Mouse (Mus musculus) cerebellum, adult (tissue): Measurements from ENCODE around the gene Ccn1.

ENCODE experiments used
- ATAC-seq: cut with Nextera tagmentation; 2 replicates; pipeline ENCODE4 v1.9.2; 2017; ENCODE audit warnings: mild to moderate bottlenecking, moderate library complexity, mixed read lengths; ENCODE audit not compliant: insufficient number of reproducible peaks, low FRiP score, low TSS enrichment

Ccn1 gene

DNA sequence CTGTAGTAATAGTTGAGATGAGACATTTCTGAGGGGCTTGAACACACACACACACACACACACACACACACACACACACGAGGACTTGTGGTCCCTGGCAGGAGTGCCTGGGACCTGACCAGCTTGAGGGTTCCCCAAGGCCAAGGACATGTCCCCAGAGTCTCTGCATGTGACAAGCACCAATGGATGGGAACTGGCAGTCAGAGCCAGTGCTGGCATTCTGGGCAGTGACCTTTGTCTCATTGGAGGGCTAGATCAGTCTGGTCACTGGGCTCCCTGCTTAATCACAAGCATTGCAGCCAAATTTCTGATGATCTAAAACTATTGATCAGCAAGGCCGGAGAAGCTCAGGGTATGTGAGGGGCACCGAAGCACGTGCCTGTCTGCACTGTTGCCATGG is 25.0 kb downstream of the Ccn1 start:
- ATAC-seq = no peak

DNA sequence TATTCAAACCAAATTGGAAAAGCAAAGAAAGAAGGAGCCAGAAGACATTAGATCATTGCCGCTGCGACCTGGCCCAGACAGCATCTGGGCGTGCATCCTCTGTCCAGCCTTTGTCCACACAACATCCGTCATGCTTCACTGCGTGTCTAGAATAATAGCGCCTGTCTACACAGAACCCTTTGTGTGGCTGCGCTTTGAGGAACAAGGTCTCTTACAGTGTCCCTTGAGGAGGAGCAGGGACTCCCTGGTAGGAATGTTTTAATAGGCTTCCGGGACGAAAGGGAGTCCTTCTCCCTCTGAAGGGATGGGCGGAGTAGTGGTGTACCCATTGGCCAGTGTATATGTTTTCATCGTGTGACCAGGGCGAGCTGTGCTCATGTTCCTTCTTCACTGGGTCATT is 26.7 kb downstream of the Ccn1 start:
- no peak for ATAC-seq

DNA sequence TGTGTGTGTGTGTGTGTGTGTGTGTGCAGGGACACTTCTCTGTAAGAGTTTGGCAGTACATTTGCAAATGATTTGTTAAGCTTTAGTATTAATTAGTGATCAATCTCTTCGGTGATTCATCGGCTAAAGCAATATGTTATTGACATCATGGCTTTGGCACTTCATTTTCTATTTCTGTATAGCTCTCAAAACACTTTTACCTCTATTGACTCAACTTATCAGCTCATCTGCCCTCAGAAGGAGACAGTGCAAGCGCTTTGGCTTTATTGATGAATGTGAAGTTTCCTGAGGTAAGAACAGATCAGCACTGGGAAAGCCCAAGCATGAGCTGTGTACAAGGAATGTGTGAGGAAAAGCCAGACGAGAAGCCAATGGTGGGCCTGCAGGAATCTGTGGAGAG is 28.6 kb downstream of the Ccn1 start:
- no peak for ATAC-seq

DNA sequence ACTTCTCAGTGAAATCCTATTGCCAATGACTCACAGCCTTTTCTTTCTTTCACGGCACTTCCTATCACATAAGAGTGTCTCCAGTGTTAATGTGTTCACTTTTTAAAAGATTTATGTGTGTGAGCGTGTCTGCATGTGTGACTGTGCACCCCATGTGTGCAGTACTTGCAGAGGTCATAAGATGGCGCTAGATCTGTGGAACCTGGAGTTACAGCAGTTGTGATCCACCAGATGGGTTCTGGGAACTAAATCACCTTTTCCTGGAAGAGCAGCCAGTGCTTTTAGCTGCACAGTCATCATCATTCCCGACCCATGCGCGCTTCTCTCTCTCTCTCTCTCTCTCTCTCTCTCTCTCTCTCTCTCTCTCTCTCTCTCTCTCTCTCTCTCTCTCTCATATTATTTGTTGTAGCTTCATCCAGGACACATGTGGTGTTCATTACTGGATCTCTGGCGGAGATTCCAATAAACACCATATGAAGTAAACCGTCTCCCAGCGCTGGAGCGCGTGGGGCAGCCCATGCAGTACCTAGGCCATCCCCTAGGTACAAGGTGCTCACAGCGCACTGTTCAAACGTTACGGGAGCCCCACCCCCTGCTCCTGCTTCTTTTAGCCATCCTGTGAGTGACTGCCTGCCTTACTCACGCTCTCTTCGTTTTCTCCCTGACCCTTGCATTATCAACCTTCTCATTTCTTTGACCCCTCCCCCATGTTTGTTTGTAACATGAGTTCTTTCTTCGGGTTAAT is 30.0 kb downstream of the Ccn1 start:
- no peak for ATAC-seq

DNA sequence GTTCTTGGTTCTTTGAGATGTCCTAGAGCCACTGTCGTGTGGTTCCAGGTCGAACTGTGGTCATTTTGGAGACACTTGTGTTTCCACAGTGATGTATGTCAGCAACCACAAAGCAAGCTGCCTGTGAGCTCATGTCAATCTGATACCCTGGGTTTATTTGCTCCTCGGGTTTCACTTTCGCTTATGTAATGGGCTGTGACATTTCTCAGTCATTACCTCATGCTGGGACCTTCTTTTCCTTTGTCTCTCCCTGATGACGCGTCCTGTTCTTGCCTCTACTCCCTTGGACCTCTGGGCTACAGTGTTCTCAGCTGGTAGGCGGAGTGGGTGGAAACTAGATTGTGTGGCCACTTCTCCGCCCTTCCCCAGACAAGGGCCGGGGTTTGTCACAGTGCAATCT is 31.5 kb downstream of the Ccn1 start:
- no peak for ATAC-seq

DNA sequence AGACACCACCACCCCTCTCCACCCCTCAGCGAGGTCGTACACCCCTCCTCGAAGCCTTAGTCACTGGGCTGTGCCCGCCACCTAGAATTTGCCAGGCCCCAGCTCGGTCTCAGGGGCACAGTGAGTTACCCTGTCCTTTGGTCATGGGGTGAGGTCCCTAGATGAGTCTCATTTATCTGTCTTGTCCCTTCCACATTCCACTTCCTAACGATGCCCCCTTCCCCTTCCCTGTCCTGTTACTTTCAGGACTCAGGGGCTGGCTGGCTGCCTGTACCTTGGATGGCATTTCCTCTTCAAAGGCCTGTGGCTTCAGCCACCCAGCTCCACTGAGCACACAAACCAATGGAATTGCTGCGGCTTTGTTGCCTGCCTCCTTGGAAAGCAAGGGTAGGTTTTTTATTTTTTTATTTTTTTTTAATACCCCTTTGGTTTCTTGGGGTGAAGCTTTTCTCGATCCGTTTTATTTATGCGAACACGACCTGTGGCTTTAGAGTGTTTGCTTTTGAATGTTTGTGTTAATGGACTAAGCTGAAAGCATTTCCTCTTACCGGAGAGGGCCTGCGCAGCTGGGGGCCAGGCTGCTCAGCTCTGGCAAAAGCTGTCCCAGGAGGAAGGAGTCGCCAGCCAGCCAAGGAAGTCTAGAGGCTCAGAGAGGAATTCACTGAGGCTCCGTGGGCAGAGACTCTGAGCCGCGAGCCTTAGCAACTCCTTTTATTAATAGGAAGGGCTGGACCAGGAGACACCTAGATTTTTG is 35.2 kb downstream of the Ccn1 start:
- no peak for ATAC-seq

DNA sequence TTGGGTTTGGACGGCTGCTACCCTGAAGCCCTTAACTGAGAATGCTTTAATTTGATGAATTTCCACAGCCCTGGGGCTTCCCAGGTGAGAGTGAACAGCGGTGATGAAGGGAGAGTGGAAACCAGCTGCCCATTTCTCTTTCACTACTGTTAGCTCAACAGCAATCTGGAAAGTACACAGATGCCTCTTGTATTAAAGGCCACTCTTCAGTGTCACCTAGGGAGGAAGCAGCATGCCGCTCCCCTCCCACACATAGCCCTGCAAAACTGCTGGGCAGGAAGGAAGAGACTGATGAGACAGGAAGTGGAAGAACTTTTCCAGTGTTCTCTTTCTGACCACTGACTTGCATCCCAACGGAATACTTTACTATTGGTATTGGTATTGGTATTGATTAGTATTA is 36.5 kb downstream of the Ccn1 start:
- no peak for ATAC-seq

DNA sequence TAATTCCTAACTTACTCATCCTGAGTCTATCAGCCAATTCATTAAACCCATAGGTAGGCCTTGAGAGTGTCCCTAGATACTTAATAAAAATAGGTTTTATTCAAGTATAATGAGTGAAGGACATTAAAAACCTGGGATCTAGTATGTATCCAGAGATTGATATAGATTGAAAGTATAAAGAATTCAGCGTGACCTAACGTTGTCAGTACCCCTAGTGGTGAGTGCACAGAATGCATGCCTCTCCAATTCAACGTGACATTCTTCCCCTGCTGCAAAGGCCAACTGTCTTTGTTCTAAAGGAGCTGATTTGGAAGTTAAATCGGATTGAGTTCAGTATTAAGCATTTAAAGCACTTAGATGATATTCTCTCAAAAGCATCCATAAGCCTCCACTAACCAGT is 37.1 kb downstream of the Ccn1 start:
- no peak for ATAC-seq

DNA sequence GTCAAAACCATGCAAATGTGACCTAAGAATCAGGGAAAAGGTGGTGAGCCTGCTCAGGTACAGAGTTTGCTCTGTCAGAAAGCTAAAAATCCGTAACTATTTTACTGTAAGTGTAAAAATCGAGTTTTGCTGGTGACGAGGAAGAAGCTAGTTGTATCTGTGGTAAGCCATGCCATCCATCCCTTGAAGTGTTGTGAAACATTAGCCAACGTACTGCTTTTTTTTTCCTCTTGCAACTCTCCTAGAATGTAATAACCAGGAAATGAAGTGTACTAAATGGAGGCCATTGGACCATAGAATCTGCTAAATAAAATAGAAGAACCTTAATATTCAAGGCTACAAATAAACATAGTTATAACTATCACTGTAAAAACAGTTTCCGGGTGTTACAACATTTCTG is 41.5 kb downstream of the Ccn1 start:
- no peak for ATAC-seq

DNA sequence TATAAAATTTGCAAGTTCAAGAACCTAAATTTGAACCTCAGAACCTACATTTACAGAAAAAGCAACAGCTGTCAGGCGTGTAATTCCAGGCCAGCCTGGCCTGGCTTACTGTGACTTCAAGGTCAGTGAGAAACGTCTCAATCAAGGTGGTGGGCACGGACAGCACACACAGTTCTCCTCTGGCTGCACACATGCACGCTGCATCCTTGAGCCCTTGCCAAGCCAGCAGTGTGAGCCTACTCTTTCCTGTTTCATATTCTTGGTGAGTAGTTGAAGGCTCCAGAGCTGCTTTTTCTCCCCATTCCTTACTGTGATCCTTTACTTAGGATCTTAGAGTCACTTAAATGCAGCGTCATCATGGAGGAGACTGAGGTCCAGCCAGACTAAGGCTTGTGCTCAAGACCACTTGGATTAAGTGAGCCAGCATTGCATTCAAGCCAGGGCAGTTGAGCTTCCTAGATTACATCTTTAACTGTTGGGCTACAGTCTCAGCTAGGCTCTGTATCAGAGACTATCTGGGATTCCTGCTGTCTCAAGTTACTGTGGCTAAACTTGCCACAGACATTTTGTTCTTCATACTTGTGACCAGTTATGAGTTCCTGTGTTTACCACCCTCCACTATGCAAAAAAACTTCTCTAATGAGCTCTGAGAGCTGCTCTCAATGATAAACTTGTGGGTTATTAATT is 44.2 kb downstream of the Ccn1 start:
- ATAC-seq = no peak

DNA sequence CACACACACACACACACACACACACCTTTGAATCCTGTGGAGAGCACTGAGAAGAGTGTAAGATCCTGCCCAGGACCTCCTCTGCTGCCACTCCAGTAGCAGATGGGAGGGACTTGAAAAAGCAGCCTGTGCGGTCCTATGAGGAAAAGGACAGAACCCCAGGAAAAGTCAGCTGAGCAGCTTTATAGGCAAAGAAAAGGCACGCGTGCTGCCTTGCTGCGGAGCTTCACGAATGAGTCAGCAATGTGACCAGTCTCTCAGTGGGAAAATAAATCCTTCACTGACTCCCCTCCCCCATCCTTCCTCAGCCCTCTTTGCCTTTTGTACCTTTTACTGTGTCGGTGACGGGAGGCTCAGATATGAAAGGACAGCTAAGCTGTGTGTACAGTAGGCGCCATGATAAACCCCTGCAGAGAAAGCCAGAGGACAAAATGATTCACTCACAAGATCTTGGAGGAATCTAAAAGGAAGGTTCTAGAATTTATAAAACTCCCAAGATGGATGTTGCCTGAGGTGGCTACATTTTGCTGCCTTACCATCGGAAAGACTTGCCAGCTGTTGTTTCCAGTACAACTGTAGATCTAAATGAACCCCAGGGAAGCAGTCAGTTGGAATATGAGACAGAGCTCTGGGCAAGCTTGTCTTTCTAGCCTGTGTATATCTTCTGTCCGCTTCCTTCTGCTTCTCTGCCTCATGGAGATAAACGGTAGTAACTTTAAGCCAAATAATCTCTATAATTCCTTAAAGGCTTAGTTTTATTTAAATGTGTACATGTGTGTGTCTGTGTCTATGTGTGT is 47.2 kb downstream of the Ccn1 start:
- ATAC-seq = no peak

DNA sequence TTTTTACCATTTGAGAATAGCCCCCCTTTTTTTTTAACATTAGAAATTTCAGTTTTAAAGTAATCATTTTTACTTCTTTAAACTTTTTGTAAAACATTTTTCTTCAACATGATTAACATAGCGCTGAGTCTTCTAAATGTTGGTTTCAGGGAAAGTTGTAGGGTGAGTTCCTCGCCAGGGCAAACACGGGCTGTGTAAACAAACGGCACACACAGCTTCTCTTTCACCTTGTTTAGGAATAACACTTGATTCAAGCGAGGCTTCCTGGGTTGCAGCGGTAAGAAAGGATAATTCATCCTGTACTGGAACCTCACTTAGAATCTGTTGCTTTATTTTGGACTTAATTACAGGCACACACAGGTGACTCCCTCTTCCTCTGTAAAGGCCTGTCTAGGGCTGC is 48.4 kb downstream of the Ccn1 start:
- no peak for ATAC-seq

DNA sequence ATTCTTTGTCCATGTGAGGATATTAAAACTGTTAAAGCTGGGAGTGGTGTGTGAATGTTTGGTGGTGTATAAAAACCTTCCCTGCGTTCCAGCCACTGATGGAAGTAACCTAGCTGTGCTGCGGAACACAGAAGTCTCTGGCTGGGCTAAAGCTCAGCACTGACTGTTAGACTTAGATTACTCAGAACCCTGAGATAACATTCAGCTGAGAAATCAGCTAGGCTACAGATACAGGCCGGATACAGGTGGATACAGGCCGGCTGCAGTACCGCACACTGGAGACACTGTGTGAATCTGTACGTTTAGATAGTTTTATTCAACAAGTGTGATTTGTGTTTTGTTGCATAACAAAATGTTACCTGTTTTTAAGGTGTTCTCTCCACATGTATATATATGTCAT is 49.0 kb downstream of the Ccn1 start:
- ATAC-seq = no peak

DNA sequence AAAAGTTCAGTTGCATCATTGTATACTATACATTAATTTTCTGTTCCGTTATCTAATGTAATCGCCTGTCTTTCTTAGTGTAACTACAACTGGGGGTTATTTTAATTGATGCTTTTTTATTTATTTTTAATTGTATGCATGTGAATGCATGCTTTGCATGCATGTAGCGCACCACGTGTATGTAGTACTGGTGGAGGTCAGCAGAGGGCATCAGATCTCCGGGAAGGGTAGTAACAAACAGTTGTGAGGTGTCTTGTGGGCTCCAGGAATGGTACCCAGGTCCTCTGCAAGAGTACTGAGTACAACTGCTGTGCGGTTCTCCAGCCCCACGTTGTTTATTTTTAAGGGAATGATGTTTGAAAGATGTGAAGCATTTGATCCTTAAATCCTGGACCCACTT is 50.7 kb downstream of the Ccn1 start:
- ATAC-seq = no peak
